Mouse (Mus musculus): ENCODE results near the gene Tbcd. TPM values are rescaled to one million over a fixed set of nuclear protein-coding genes. Genes with fewer than 3 reads are reported as not detected.

Tbcd gene
- polyA plus RNA-seq, 1 experiment from 2014 or later, result 21.0 TPM

DNA sequence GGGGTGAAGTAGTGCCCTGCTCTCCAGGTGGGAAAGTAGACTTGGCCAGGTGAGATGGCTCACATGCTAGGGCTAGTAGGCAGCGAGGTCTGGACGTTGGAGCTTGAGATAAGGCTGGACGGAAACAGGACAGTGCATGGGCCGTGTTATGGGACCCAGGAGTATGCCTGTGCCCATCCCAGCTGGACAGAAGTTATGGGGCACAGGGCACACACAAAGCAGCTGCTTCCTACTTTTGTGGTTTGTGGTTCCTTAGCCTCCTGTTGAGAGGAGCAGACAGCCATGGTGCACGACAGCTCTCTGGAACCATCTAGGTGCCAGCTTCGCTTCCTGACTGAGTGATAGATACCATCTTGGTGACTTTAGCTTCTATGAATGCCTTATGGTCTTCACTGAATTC is 153.9 kb downstream of the Tbcd start:
- no peak overlapping the region for H3K4me3 ChIP-seq
- no peak overlapping the region for H3K9ac ChIP-seq
- no peaks in the 10 kb centered on the region for H3K9me3 ChIP-seq
- no peak overlapping the region for H3K27ac ChIP-seq (replicated peaks)
- peaks cover 4% of the 10 kb centered on the region; the same call in 1 of the 2 replicates for H3K4me1 ChIP-seq
- H3K27me3 ChIP-seq (replicated peaks), result no peaks in the 10 kb centered on the region
- H3K4me2 ChIP-seq, result no peak overlapping the region
- no peak for ATAC-seq (ENCODE audit: extremely low read depth, insufficient number of reproducible peaks, low FRiP score, low TSS enrichment)
- H3K36me3 ChIP-seq, result peaks cover 85% of the 10 kb centered on the region
- 86% methylated on average over 6 of the region's 6 CpGs for WGBS

DNA sequence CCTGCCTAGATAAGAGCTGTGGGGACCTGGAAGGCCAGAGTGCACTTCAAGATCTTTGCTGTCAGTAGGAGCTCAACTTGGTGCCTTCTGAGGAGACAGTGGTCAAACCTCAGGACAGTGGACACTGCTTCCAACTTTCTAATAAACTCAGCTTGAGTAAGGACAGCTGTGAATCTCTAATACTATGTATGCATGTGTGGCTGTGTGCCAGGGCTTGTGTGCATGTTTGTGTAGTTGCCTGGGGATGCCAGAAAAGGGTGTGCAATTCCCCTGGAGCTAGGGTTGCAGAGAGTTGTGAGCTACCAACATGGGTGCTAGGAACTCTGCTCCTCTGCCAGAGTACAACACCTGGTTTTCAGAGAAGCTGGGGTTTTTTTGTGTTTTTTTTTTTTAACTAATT is 159.2 kb downstream of the Tbcd start:
- Histone ChIP-seq H3K4me1 (peaks cover 8% of the 10 kb centered on the region; the same call in 1 of the 2 replicates), H3K27me3 (replicated peaks) (no peaks in the 10 kb centered on the region), H3K4me2 (no peak overlapping the region), H3K27ac (replicated peaks) (no peak overlapping the region), H3K36me3 (peaks cover 74% of the 10 kb centered on the region), H3K9ac (no peak overlapping the region), H3K4me3 (no peak overlapping the region), H3K9me3 (no peaks in the 10 kb centered on the region)
- no peak for ATAC-seq (ENCODE audit: extremely low read depth, insufficient number of reproducible peaks, low FRiP score, low TSS enrichment)

DNA sequence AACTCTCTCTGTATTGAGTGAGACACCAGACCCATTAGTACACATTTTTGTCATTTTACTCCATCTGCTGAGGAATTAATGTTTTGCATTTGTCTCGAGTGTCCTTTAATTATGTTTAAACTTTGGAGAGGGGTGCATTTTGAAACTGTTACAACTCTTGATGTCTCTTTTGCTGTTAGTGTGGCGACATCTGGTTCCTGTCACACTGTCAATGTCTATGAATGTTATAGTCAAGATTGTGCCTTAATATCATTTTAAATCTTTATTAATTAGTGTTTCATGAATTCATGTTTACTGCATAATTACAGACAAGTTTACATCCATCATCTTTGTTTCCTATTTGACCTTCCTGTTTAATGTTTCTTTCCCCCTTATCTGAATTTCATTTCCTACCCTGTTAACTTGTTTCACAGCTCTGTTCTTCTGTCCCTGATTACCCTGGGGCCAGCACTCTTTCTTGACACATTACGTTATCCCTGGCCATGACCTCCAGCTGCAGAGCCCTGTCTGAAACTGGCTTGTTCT is 164.3 kb downstream of the Tbcd start:
- Histone ChIP-seq H3K4me3 (no peak overlapping the region), H3K27ac (replicated peaks) (no peak overlapping the region; the same call in 1 of the 2 replicates), H3K36me3 (peaks cover 79% of the 10 kb centered on the region), H3K27me3 (replicated peaks) (no peaks in the 10 kb centered on the region), H3K9me3 (no peaks in the 10 kb centered on the region), H3K4me1 (peaks cover 8% of the 10 kb centered on the region; the same call in 1 of the 2 replicates), H3K4me2 (no peak overlapping the region), H3K9ac (no peak overlapping the region)
- no peak for ATAC-seq (ENCODE audit: extremely low read depth, insufficient number of reproducible peaks, low FRiP score, low TSS enrichment)
- 58% methylated on average over 3 of the region's 3 CpGs for WGBS

DNA sequence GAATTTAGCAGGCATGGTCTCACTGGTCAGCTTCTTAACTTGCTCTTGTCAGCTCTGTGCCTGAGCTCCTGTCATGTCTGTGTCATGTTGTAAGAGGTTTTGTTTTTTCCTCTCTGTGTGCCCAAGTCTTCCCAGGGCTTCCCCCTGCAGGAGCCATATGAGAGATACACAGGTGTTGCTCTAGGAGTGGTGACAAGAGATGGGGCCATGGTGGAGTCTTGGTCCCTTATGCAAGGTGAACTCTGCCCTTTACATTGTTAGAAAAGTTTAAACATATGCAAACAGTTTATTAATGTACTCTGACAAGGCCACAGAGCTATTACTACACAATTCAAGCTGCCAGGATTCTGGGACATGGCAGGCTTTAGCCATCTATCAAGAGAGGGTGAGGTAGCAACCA is 164.8 kb downstream of the Tbcd start:
- Histone ChIP-seq H3K9ac (no peak overlapping the region), H3K4me1 (peaks cover 8% of the 10 kb centered on the region; the same call in 1 of the 2 replicates), H3K4me3 (no peak overlapping the region), H3K36me3 (peaks cover 76% of the 10 kb centered on the region), H3K27me3 (replicated peaks) (no peaks in the 10 kb centered on the region), H3K4me2 (no peak overlapping the region), H3K9me3 (no peaks in the 10 kb centered on the region), H3K27ac (replicated peaks) (no peak overlapping the region; the same call in 1 of the 2 replicates)
- ATAC-seq (ENCODE audit: extremely low read depth, insufficient number of reproducible peaks, low FRiP score, low TSS enrichment), result no peak

DNA sequence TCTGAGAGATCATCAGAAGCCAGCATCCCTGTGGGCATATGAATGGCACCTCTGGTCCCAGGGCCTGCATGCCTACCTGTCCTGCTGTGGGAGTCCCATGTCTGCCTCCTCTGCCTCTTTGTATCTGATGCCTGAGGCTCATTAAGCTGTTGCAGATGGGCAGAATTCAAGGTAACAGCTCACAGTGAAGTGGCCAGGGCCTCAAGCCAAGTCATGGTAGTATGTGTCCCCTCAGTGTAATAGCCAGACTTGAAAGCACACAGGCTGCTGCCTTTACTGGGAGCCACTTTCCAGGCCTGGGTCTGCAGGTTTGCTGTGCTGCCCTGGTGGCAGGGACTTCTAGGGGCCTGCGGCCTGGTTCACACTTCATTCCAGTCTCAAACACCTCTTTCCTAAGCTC is 165.6 kb downstream of the Tbcd start:
- peaks cover 80% of the 10 kb centered on the region for H3K36me3 ChIP-seq

DNA sequence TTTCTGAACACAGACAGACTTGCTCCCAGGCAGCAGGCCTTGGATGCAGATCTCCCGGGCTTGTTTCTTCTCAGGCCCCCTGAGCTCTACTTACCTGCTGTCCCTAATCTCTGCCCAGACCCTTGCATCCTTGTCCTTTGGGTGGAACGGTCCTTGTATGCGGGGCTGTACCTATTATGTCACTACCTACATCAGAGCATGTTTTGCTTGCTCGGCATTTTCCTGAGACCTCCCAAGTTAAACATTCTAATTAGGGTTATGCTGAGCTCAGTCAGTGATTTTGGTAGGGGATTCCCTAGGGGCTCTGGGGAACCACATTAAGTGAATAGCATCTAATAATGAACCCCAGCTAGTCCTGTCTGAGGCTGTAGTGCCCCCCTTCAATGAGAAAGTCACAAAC is 173.3 kb downstream of the Tbcd start:
- no peak overlapping the region for H3K4me2 ChIP-seq
- H3K27ac ChIP-seq (replicated peaks), result no peak overlapping the region
- H3K36me3 ChIP-seq, result peaks cover 73% of the 10 kb centered on the region
- H3K9ac ChIP-seq, result no peak overlapping the region
- H3K9me3 ChIP-seq, result no peaks in the 10 kb centered on the region
- H3K4me1 ChIP-seq, result peaks cover 6% of the 10 kb centered on the region; the same call in 1 of the 2 replicates
- WGBS, result 85% methylated on average over 4 of the region's 4 CpGs
- no peak for ATAC-seq (ENCODE audit: extremely low read depth, insufficient number of reproducible peaks, low FRiP score, low TSS enrichment)
- H3K27me3 ChIP-seq (replicated peaks), result no peaks in the 10 kb centered on the region
- H3K4me3 ChIP-seq, result no peak overlapping the region

More for the DNA sequence above, 165.6 kb downstream of the Tbcd start:
- no peak overlapping the region for H3K9ac ChIP-seq
- H3K27ac ChIP-seq (replicated peaks), result no peak overlapping the region
- H3K4me2 ChIP-seq, result no peak overlapping the region
- H3K27me3 ChIP-seq (replicated peaks), result no peaks in the 10 kb centered on the region
- 89% methylated on average over 1 of the region's 1 CpGs for WGBS
- H3K4me1 ChIP-seq, result peaks cover 13% of the 10 kb centered on the region
- H3K4me3 ChIP-seq, result no peak overlapping the region
- no peaks in the 10 kb centered on the region for H3K9me3 ChIP-seq
- ATAC-seq (ENCODE audit: extremely low read depth, insufficient number of reproducible peaks, low FRiP score, low TSS enrichment), result no peak

DNA sequence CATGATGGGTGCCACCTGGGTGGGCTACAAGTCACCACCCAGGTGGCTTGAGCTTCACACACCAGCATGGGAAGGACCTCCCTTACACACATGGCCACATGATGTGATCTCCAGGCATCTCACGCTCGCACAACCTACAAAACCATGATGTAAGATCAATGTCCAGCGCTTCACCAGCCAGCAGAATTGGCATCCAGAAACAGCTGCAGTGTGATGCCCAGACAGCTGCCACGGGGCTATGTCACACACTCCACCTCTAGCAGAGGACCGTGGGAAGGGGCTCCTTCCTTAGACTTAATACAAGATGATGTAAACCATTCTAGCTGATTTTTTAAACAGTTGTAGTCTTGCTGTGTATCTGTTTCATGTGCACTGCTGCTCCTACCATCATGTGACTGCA is 175.8 kb downstream of the Tbcd start:
- Histone ChIP-seq H3K9me3 (no peaks in the 10 kb centered on the region), H3K36me3 (peaks cover 78% of the 10 kb centered on the region), H3K4me1 (no peaks in the 10 kb centered on the region), H3K4me2 (no peak overlapping the region), H3K27ac (replicated peaks) (no peak overlapping the region), H3K9ac (no peak overlapping the region), H3K4me3 (no peak overlapping the region), H3K27me3 (replicated peaks) (no peaks in the 10 kb centered on the region)
- 86% methylated on average over 5 of the region's 5 CpGs for WGBS
- no peak for ATAC-seq (ENCODE audit: extremely low read depth, insufficient number of reproducible peaks, low FRiP score, low TSS enrichment)

DNA sequence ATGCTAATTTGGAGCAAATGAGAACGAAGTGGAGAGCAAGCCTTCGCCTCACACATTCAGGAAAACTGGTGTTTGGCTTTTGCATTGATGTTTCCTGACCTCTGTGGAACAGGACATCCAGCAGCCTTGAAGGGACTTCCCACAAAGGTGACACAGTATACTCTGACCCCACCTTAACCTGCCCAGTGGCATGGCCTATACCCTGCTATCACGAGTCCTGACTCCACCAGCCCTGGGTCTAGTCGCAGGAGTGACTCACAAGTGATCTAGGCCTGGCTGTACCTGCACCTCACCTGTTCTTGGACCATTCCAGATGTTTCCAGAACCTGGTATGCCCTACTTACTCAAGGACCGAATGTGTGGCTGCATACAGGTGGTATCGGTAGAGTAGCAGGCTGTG is 177.8 kb downstream of the Tbcd start:
- Histone ChIP-seq H3K27ac (replicated peaks) (no peak overlapping the region), H3K4me2 (no peak overlapping the region), H3K9me3 (no peaks in the 10 kb centered on the region), H3K9ac (no peak overlapping the region), H3K27me3 (replicated peaks) (no peaks in the 10 kb centered on the region), H3K36me3 (peaks cover 63% of the 10 kb centered on the region), H3K4me1 (no peaks in the 10 kb centered on the region), H3K4me3 (no peak overlapping the region)
- WGBS, result 89% methylated on average over 6 of the region's 6 CpGs
- no peak for ATAC-seq (ENCODE audit: extremely low read depth, insufficient number of reproducible peaks, low FRiP score, low TSS enrichment)

DNA sequence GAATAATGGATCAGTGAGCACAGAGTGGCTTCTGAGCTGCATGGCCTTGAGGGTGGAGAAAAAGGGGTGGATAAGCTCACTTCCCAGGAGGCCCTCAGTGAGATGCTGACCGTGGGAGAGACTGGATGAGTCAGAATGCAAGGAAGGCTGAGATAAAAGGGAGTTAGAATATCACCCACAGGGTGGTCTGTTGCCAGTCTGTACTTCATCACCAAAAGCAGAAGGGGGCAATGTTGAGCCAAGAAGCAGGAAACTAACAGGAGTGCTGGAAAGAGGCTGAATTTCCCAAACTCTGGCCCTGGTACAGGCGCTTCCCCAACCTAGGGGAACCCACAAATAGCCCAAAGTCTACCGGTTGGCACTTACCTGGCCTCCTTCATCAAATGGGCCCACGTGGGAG is 178.7 kb downstream of the Tbcd start:
- no peaks in the 10 kb centered on the region for H3K9me3 ChIP-seq
- no peak overlapping the region for H3K27ac ChIP-seq (replicated peaks)
- H3K27me3 ChIP-seq (replicated peaks), result no peaks in the 10 kb centered on the region
- no peak for ATAC-seq (ENCODE audit: extremely low read depth, insufficient number of reproducible peaks, low FRiP score, low TSS enrichment)
- H3K36me3 ChIP-seq, result peaks cover 63% of the 10 kb centered on the region
- no peaks in the 10 kb centered on the region for H3K4me1 ChIP-seq
- no peak overlapping the region for H3K4me3 ChIP-seq
- H3K9ac ChIP-seq, result no peak overlapping the region
- WGBS, result 69% methylated on average over 4 of the region's 4 CpGs
- no peak overlapping the region for H3K4me2 ChIP-seq

DNA sequence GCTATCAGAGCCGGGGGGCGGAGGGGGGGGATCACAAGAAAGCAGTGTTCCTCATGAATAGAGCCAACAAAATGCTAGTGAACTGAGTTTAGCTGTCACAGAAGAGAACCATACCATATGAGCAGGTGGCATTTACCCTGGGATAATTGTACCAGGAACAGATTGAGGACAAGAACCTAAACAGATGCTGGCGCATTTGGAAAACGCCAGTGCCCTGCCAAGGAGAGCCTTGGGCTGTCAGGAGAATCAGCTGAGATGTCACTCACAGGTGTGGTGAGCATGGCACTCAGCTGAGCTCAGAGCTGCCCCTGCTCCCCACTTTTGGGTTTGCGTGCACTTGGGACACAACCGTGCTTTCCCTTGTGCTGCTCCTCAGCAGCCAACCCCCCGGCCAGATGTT is 179.7 kb downstream of the Tbcd start:
- Histone ChIP-seq H3K4me2 (no peak overlapping the region), H3K27me3 (replicated peaks) (no peaks in the 10 kb centered on the region), H3K4me1 (no peaks in the 10 kb centered on the region), H3K36me3 (peaks cover 63% of the 10 kb centered on the region), H3K9ac (no peak overlapping the region), H3K4me3 (no peak overlapping the region), H3K9me3 (no peaks in the 10 kb centered on the region), H3K27ac (replicated peaks) (no peak overlapping the region)
- ATAC-seq (ENCODE audit: extremely low read depth, insufficient number of reproducible peaks, low FRiP score, low TSS enrichment), result no peak
- WGBS, result 91% methylated on average over 7 of the region's 7 CpGs

DNA sequence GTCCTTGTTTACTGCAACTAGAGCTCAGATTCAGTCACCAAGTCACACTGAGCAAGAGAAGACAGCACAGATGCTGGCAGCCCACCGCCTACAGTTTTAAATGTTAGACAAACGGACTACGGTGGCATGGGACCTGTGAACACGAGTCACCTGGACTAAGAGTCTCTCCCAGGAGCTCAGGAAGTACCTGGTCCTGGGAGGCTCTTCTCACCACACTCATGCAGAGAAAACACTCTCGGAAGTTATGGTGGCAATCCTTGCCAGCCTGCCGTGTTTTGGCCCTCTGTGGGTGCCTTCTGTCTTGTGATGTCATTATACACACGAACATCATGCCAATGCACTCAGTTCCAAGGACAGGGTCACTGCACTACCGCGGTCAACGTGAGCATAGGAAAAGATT is 184.9 kb downstream of the Tbcd start:
- peaks cover 63% of the 10 kb centered on the region for H3K36me3 ChIP-seq
- WGBS, result 90% methylated on average over 10 of the region's 10 CpGs
- no peak overlapping the region for H3K4me2 ChIP-seq
- no peaks in the 10 kb centered on the region for H3K4me1 ChIP-seq
- no peaks in the 10 kb centered on the region for H3K9me3 ChIP-seq
- no peak for ATAC-seq (ENCODE audit: extremely low read depth, insufficient number of reproducible peaks, low FRiP score, low TSS enrichment)
- no peak overlapping the region for H3K27ac ChIP-seq (replicated peaks)
- no peak overlapping the region for H3K9ac ChIP-seq
- no peak overlapping the region for H3K4me3 ChIP-seq
- no peaks in the 10 kb centered on the region for H3K27me3 ChIP-seq (replicated peaks)

DNA sequence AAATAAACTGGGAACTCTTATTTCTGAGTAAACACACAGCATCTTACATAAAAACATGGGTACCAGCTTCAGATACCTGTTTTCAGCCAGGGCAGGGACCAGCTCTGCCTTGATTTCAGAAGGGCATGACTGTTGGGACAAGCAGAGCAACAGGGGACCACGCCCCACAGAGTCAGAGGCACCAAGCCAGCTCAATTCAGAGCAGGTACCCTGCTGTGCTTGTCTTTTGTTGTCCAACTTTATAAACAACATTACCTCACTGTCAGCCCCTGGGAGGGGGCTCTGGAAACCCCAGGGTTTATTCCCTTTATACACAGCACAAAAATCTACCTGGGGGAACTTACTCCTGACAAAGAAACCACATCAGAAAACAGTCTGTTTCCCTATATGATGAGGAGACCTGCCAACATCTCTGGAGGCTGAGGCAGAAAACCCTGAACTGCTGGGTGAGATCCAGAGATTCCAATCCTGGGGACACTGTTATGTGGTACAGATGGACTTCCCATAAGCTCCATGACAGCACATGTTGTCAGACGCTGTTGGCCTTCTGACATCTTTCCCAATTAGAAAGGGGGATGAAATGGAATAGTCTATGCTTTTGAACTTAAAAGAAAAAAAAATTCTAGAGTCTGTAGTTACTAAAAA is 189.9 kb downstream of the Tbcd start:
- Histone ChIP-seq H3K4me1 (no peaks in the 10 kb centered on the region), H3K27ac (replicated peaks) (no peak overlapping the region), H3K4me3 (no peak overlapping the region), H3K27me3 (replicated peaks) (no peaks in the 10 kb centered on the region), H3K9me3 (no peaks in the 10 kb centered on the region), H3K9ac (no peak overlapping the region), H3K4me2 (no peak overlapping the region), H3K36me3 (peaks cover 57% of the 10 kb centered on the region)
- no peak for ATAC-seq (ENCODE audit: extremely low read depth, insufficient number of reproducible peaks, low FRiP score, low TSS enrichment)
- WGBS, result 76% methylated on average over 2 of the region's 2 CpGs

Data from heart, embryonic 13.5 days (tissue).